Mouse (Mus musculus): ENCODE measurements at regions not wholly inside any gene's neighbourhood (a gene's known extent, or its start where the extent isn't known, plus 50 kb on each side); places are given as distances from the start of the nearest gene placed in this dataset.
"Not testable (repeated sequence)": the region's sequence is repeated elsewhere in the genome, so short reads cannot be mapped to it uniquely, and the experiment has no call there.

GRCm38 (mm10) chr15:42082436-42082835 is 1948.3 kb downstream of the 9330182O14Rik start:
- DNase-seq = no peak

DNA sequence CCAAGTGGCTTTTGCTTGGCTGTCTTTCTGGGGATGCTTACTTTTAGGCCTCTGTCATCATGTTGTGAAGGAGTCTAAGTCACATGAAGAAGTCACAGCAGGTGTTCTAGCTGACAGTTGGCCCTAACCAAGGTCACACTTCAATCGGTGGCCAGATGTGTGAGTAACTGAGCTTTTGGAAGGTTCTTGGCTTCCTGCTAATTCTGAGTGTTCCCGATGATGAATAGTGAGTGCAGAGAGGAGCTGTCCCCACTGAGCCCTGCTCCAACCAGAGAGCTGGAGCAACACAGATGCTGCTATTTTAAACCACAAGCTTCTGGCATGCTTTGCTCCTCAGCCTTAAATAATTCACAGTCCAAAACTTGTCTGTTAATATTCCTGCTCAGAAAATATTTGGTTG is 1966.6 kb downstream of the 9330182O14Rik start:
- DNase-seq = no peak

GRCm38 (mm10) chr15:42104816-42105215 is 1970.7 kb downstream of the 9330182O14Rik start:
- DNase-seq = no peak

GRCm38 (mm10) chr15:42107106-42107505 is 1972.9 kb downstream of the 9330182O14Rik start:
- no peak for DNase-seq

- peak; percentile 9 to 31 for DNase-seq
These were observed 1977.6 kb downstream of the 9330182O14Rik start for GRCm38 (mm10) chr15:42111811-42112210.

DNA sequence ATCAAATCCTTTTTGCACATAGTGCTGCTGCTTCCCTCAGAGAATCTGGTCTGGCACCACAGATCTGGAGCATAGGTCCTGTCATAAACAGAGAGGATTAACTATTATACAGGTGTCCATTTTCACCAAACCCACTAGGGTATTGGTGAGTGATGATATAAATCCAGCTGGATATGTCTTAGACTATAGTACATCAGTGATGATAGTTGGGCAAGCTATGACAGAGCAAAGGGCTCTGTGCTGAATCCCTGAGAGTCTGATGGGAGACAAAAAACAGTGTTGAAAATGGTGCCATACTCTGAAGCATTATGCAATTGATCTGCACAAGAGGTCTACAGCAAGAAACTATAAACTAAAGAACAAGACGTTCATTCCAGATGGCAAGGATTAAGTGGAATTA is 1993.3 kb downstream of the 9330182O14Rik start:
- DNase-seq = no peak

DNA sequence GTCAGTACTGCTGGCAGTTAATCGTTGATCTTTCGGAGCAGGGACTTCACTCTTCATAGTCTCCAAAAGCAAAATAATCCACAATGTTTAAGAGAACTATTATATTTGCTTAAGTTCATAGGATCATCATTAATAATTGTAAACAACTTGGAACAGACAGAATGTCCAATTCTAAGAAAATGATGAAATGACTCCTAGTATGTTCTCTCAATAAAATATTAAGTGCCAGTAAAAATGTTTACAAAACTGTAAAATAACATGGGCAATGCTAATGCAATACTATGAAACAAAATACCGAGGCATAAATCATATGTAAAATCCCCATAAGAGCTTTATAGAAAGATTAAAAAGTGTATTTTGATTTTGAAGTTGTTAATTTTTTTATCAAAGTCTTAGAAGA is 1994.8 kb downstream of the 9330182O14Rik start:
- no peak for DNase-seq

DNA sequence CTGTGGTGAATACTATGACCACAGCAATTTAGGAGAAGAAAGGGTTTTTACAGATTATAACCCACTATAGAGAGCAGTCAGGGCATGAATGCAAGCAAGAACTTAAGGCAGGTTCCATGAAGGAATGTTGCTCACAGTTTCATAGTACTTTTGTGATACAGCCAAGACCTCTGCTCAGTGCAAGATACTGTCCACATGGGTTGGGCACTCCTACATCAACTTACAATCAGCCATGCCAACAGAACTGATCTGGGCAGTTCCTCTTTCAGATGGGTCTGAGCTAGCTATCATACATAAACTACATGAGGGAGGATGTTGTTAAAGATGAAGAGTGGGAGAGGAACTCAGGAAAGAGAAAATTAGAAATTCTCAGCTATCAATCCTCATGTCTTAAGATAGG is 2032.4 kb downstream of the 9330182O14Rik start:
- no peak for DNase-seq

DNA sequence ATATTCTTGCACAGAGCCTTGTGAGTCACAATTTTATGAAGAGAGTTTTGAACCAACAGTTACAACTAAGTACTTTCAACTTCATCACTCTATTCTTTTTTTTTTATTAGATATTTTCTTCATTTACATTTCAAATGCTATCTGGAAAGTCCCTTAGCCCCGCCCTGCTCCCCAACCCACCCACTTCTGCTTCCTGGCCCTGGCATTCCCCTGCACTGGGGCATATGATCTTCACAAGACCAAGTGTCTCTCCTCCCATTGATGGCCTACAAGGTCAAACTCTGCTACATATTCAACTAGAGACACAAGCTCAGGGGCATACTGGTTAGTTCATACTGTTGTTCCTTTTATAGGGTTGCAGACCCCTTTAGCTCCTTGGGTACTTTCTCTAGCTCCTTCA is 2043.6 kb downstream of the 9330182O14Rik start:
- not testable (repeated sequence) for DNase-seq

- DNase-seq = peak; percentile 9 to 41
These were observed 2073.2 kb downstream of the 9330182O14Rik start for GRCm38 (mm10) chr15:42207187-42207846.

DNA sequence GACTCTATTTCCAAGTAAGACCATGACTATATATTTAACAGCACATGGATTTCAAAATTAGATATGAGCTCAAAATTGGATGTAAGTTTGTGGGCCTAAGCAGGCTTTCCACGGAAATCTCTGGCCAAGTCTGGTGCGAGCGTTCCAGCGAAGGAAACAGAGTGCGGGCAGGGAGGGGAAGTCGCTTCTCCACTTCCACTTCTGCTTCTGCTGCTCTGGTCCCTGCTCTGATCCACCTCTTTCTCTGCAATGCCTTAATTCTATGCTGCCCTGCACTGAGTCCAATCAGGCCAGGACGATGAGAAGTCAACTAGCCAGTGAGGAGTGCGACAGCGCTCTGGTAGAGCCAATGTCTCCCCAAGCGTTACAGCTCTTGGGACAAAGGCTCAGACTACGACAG is 2085.3 kb downstream of the 9330182O14Rik start:
- no peak for DNase-seq

- DNase-seq = no peak
These were observed 2085.8 kb downstream of the 9330182O14Rik start for GRCm38 (mm10) chr15:42220005-42220404.

- no peak for DNase-seq
These were observed 2090.8 kb downstream of the 9330182O14Rik start for GRCm38 (mm10) chr15:42225006-42225405.

DNA sequence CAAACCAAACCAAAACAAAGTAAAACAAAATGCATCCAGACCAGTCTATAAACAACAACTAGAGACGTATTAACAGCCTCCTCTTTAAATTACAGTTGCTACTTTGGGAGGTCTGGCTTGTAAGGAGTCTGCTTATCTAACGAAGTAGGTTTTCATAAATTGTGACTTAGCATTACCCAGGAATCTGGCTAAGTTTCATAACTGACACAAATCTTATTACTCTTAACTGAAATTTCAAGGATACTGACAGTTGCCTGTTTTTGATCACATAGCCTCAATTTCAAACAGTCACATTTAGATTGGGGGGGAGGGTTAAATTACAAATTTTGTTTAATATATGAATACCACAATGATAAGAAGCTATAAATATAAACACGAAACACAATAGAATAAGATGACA is 2097.5 kb downstream of the 9330182O14Rik start:
- no peak for DNase-seq

DNA sequence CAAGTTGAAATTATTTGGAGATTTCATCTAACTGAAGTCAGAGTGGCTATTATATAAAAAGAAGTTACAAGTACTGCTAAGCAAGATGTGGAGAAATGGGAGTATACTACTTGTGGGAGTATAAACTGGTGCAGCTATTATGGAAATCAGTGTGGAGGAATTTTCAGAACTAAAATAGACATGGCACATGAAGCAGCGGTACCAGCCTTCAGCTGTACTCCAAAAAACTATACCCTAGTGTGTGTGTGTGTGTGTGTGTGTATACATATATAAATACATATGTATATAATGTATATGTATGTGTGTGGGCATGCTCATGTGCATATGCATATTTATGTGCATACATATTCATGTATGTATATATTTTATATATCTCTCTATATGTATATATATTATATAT is 2112.6 kb downstream of the 9330182O14Rik start:
- DNase-seq = no peak

DNA sequence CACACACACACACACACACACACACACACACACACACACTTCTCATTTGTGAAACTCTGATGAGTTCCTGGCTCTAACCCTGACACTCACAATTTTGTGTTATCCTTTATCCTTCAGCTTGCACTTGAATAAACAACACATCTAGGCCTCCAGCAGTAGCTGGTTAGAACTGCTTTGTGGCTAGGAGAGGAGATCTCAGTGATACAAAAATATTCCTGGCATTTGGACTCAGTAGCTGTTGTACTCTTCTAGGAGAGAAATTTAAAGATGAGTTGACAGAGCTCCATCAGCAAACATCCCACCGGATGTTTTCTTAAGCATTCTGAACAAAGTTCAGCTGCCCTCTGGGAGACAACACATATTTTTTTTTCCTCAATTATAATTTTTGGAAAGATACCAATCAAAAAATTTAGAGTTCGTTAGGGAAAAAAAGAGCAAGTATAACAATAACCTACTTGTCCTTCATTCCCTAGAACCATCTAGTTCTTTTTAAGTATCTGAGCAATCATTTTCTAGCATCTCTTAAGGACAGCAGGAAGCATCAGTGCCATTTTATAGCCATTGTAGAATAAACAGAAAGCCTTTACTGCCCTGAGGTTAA is 2118.7 kb downstream of the 9330182O14Rik start:
- peak in 1 of 2 experiments; percentile 6 for DNase-seq

GRCm38 (mm10) chr15:42256343-42256742 is 2122.2 kb downstream of the 9330182O14Rik start:
- no peak for DNase-seq

DNA sequence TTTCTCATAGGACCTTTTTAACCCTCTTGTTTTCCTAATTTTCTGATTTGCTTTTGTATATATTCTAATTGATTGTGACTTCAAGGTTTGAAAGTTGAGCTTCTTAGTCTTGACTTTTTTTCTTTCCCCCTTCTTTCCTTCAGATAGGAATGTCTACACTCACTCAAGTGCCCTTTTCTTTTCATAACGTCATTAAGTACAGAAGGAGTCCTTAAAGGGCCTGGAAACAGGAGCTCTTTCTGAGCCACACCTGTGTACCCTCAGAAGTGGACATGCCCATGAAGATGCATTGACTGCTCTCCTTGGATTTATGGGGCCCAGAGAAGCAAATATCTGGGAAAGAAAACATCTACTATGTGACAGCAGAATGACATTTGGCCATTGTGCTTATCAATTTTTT is 2141.0 kb downstream of the 9330182O14Rik start:
- DNase-seq = no peak

GRCm38 (mm10) chr15:42277247-42277646 is 2143.1 kb downstream of the 9330182O14Rik start:
- DNase-seq = no peak

GRCm38 (mm10) chr15:42280810-42281209 is 2146.6 kb downstream of the 9330182O14Rik start:
- DNase-seq = no peak

DNA sequence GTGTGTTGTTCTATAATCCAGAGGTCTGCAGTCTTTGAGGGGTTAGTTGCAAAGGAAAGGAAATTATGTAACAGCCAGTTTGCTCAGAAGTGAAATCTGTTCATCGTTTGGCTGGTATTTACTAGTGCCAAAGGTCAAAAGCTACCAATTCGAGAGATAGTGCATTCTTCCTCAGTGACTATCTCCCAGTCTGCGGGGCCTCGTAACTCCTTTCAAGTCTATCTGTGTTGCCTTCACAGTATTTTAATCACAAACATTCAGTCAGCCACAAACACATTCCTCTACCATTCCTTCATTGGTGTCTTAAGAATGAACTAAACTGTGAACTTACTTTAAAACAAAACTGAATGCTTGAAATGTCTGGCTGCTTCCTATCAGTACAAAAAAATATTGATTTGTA is 2162.2 kb downstream of the 9330182O14Rik start:
- DNase-seq = no peak

GRCm38 (mm10) chr15:42297430-42297829 is 2163.3 kb downstream of the 9330182O14Rik start:
- no peak for DNase-seq

GRCm38 (mm10) chr15:42301956-42302355 is 2167.8 kb downstream of the 9330182O14Rik start:
- DNase-seq = no peak

- DNase-seq = no peak
These were observed 2169.9 kb downstream of the 9330182O14Rik start for GRCm38 (mm10) chr15:42304097-42304496.

GRCm38 (mm10) chr15:42309586-42309985 is 2175.4 kb downstream of the 9330182O14Rik start:
- DNase-seq = peak; percentile 65 to 77

All from cerebellum, postnatal 25 days (tissue).